In genomic region chr6:12712581-12712980, GRCm38 (mm10) we compare ENCODE assay signal across 24 mouse cellular contexts. TPM values are rescaled to one million over a fixed set of nuclear protein-coding genes. Genes with fewer than 3 reads are reported as not detected.
DNase-seq lines count a peak whose midpoint lies in the region; ATAC-seq and TF ChIP-seq lines count a peak whose summit lies in the region.
"Had no signal": no experiment of that assay in that cellular context is flagged by ENCODE, and none has a peak within 500 bp of the region (broad histone marks: within the 10 kb centered on the region; RNA-seq: fewer than 3 reads in every experiment).

No protein-coding gene starts in this region.

- no peak for DNase-seq in embryonic facial prominence, embryonic 14.5 days (ENCODE audit: low spot score)
- no peak for DNase-seq in embryonic facial prominence, embryonic 10.5 days (ENCODE audit: low spot score)
- no peak for DNase-seq in hindbrain, postnatal 0 days (ENCODE audit: low spot score)
- peak; percentile 23 for DNase-seq in midbrain, embryonic 14.5 days
- DNase-seq in retina, embryonic 14.5 days (ENCODE audit: low spot score), result peak; percentile 34
- no peak for DNase-seq in cerebellum, postnatal 10 days
- DNase-seq: adrenal gland, adult 8-10 months; adrenal gland, postnatal 36 days; B cell, adult 2 months; cerebellum, adult 11 months; cerebellum, adult 8-10 months; cerebellum, postnatal 25 days; gastrocnemius, postnatal 10 days; heart, adult 18-20 months; heart, postnatal 14 days had no signal

- TF ChIP-seq CTCF in hindbrain, postnatal 0 days (IDR thresholded peaks at IDR 0.05; ENCODE audit: low read depth), result no peak

- no peaks in the 10 kb centered on the region for H3K9me3 ChIP-seq in embryonic facial prominence, embryonic 14.5 days (ENCODE audit: control insufficient read depth, low read length)
- H3K9me3 ChIP-seq in embryonic facial prominence, embryonic 10.5 days, result no peaks in the 10 kb centered on the region
- H3K9me3 ChIP-seq in hindbrain, embryonic 13.5 days, result no peaks in the 10 kb centered on the region
- no peaks in the 10 kb centered on the region for H3K9me3 ChIP-seq in hindbrain, postnatal 0 days (ENCODE audit: low read length)
- H3K9me3 ChIP-seq in midbrain, embryonic 14.5 days (ENCODE audit: control insufficient read depth, low read length), result no peaks in the 10 kb centered on the region
- H3K9me3 ChIP-seq in midbrain, embryonic 16.5 days (replicated peaks; ENCODE audit: control insufficient read depth, low read length, poor library complexity, severe bottlenecking), result no peaks in the 10 kb centered on the region
- H3K9me3 ChIP-seq: embryonic facial prominence, embryonic 13.5 days; forebrain, embryonic 13.5 days; G1E; heart, embryonic 10.5 days; heart, embryonic 15.5 days had no signal

- no peak overlapping the region for H3K4me2 ChIP-seq in embryonic facial prominence, embryonic 14.5 days (ENCODE audit: low read depth, low read length)
- H3K4me2 ChIP-seq in hindbrain, embryonic 13.5 days, result no peak overlapping the region
- H3K4me2 ChIP-seq in hindbrain, postnatal 0 days (ENCODE audit: low read depth, low read length), result no peak overlapping the region
- H3K4me2 ChIP-seq in midbrain, embryonic 14.5 days (ENCODE audit: low read length), result no peak overlapping the region
- no peak overlapping the region for H3K4me2 ChIP-seq in midbrain, embryonic 16.5 days (ENCODE audit: low read length)
- H3K4me2 ChIP-seq: embryonic facial prominence, embryonic 13.5 days; forebrain, embryonic 13.5 days; heart, embryonic 15.5 days had no signal

- no peaks in the 10 kb centered on the region for H3K4me1 ChIP-seq in embryonic facial prominence, embryonic 14.5 days (ENCODE audit: control insufficient read depth, insufficient read depth, low read length)
- no peaks in the 10 kb centered on the region for H3K4me1 ChIP-seq in embryonic facial prominence, embryonic 10.5 days
- H3K4me1 ChIP-seq in hindbrain, embryonic 13.5 days (replicated peaks), result no peaks in the 10 kb centered on the region
- H3K4me1 ChIP-seq in hindbrain, postnatal 0 days (ENCODE audit: insufficient read depth, low read length), result no peaks in the 10 kb centered on the region
- H3K4me1 ChIP-seq in midbrain, embryonic 14.5 days (ENCODE audit: control insufficient read depth, insufficient read depth, low read length), result no peaks in the 10 kb centered on the region
- peaks cover 3% of the 10 kb centered on the region; the same call in 1 of the 2 replicates for H3K4me1 ChIP-seq in midbrain, embryonic 16.5 days (ENCODE audit: control insufficient read depth, insufficient read depth, low read length)
- H3K4me1 ChIP-seq: embryonic facial prominence, embryonic 13.5 days; forebrain, embryonic 13.5 days; heart, embryonic 10.5 days; heart, embryonic 15.5 days had no signal

- H3K27ac ChIP-seq in embryonic facial prominence, embryonic 14.5 days (replicated peaks; ENCODE audit: low read depth, low read length), result no peak overlapping the region
- no peak overlapping the region for H3K27ac ChIP-seq in embryonic facial prominence, embryonic 10.5 days (replicated peaks)
- H3K27ac ChIP-seq in hindbrain, embryonic 13.5 days, result no peak overlapping the region
- H3K27ac ChIP-seq in hindbrain, postnatal 0 days, result no peak overlapping the region
- no peak overlapping the region for H3K27ac ChIP-seq in midbrain, embryonic 14.5 days (replicated peaks; ENCODE audit: low read depth, low read length)
- H3K27ac ChIP-seq in midbrain, embryonic 16.5 days (ENCODE audit: low read length), result no peak overlapping the region
- H3K27ac ChIP-seq: embryonic facial prominence, embryonic 13.5 days; forebrain, embryonic 13.5 days; heart, embryonic 10.5 days; heart, embryonic 15.5 days had no signal

- 65% methylated on average over 3 of the region's 3 CpGs for WGBS in embryonic facial prominence, embryonic 14.5 days
- 77% methylated on average over 3 of the region's 3 CpGs for WGBS in embryonic facial prominence, embryonic 10.5 days
- WGBS in hindbrain, embryonic 13.5 days, result 53% methylated on average over 3 of the region's 3 CpGs
- 65% methylated on average over 3 of the region's 3 CpGs for WGBS in hindbrain, postnatal 0 days
- WGBS in midbrain, embryonic 14.5 days, result 70% methylated on average over 3 of the region's 3 CpGs
- WGBS in midbrain, embryonic 16.5 days, result 58% methylated on average over 3 of the region's 3 CpGs

- H3K4me3 ChIP-seq in embryonic facial prominence, embryonic 14.5 days (ENCODE audit: low read depth, low read length), result no peak overlapping the region
- H3K4me3 ChIP-seq in embryonic facial prominence, embryonic 10.5 days, result no peak overlapping the region
- H3K4me3 ChIP-seq in hindbrain, embryonic 13.5 days, result no peak overlapping the region
- H3K4me3 ChIP-seq in hindbrain, postnatal 0 days (ENCODE audit: low read length), result no peak overlapping the region
- no peak overlapping the region for H3K4me3 ChIP-seq in midbrain, embryonic 14.5 days (replicated peaks; ENCODE audit: low read depth, low read length)
- no peak overlapping the region for H3K4me3 ChIP-seq in midbrain, embryonic 16.5 days (ENCODE audit: low read depth, low read length)
- H3K4me3 ChIP-seq: embryonic facial prominence, embryonic 13.5 days; forebrain, embryonic 13.5 days; heart, embryonic 10.5 days; heart, embryonic 15.5 days had no signal

- H3K27me3 ChIP-seq in embryonic facial prominence, embryonic 14.5 days (replicated peaks; ENCODE audit: control insufficient read depth, insufficient read depth, low read length), result no peaks in the 10 kb centered on the region
- H3K27me3 ChIP-seq in embryonic facial prominence, embryonic 10.5 days (replicated peaks; ENCODE audit: low read depth, poor library complexity, severe bottlenecking), result no peaks in the 10 kb centered on the region
- H3K27me3 ChIP-seq in hindbrain, embryonic 13.5 days, result no peaks in the 10 kb centered on the region
- H3K27me3 ChIP-seq in hindbrain, postnatal 0 days (ENCODE audit: insufficient read depth, low read length), result no peaks in the 10 kb centered on the region
- no peaks in the 10 kb centered on the region for H3K27me3 ChIP-seq in midbrain, embryonic 14.5 days (ENCODE audit: control insufficient read depth, insufficient read depth, low read length)
- H3K27me3 ChIP-seq in midbrain, embryonic 16.5 days (ENCODE audit: control insufficient read depth, insufficient read depth, low read depth, low read length), result no peaks in the 10 kb centered on the region
- H3K27me3 ChIP-seq: embryonic facial prominence, embryonic 13.5 days; forebrain, embryonic 13.5 days; heart, embryonic 15.5 days had no signal

- no peak overlapping the region for H3K9ac ChIP-seq in embryonic facial prominence, embryonic 14.5 days (ENCODE audit: low read depth, low read length)
- H3K9ac ChIP-seq in hindbrain, embryonic 13.5 days, result no peak overlapping the region
- H3K9ac ChIP-seq in hindbrain, postnatal 0 days (replicated peaks; ENCODE audit: low read length), result no peak overlapping the region
- no peak overlapping the region for H3K9ac ChIP-seq in midbrain, embryonic 14.5 days (replicated peaks; ENCODE audit: low read length)
- H3K9ac ChIP-seq in midbrain, embryonic 16.5 days (ENCODE audit: low read depth, low read length), result no peak overlapping the region
- H3K9ac ChIP-seq: embryonic facial prominence, embryonic 13.5 days; forebrain, embryonic 13.5 days; heart, embryonic 15.5 days had no signal

- peak; percentile 57; the same call in 1 of the 2 replicates for ATAC-seq in embryonic facial prominence, embryonic 14.5 days (ENCODE audit: low read depth)
- ATAC-seq in hindbrain, embryonic 13.5 days (ENCODE audit: low FRiP score), result peak; percentile 57
- ATAC-seq in hindbrain, postnatal 0 days, result no peak
- no peak for ATAC-seq in midbrain, embryonic 14.5 days (ENCODE audit: low FRiP score, low TSS enrichment)
- ATAC-seq in midbrain, embryonic 16.5 days, result no peak
- ATAC-seq: CD4-positive, CD25-positive, alpha-beta regulatory T cell, adult 4 months; forebrain, embryonic 13.5 days had no signal

- no peaks in the 10 kb centered on the region for H3K36me3 ChIP-seq in embryonic facial prominence, embryonic 14.5 days (ENCODE audit: control insufficient read depth, insufficient read depth, low read length)
- no peaks in the 10 kb centered on the region for H3K36me3 ChIP-seq in embryonic facial prominence, embryonic 10.5 days (replicated peaks)
- no peaks in the 10 kb centered on the region; the same call in 1 of the 2 replicates for H3K36me3 ChIP-seq in hindbrain, embryonic 13.5 days
- no peaks in the 10 kb centered on the region for H3K36me3 ChIP-seq in hindbrain, postnatal 0 days (ENCODE audit: insufficient read depth, low read length)
- no peaks in the 10 kb centered on the region for H3K36me3 ChIP-seq in midbrain, embryonic 14.5 days (ENCODE audit: control insufficient read depth, insufficient read depth, low read length)
- H3K36me3 ChIP-seq in midbrain, embryonic 16.5 days (ENCODE audit: control insufficient read depth, insufficient read depth, low read length), result no peaks in the 10 kb centered on the region
- H3K36me3 ChIP-seq: embryonic facial prominence, embryonic 13.5 days; G1E; heart, embryonic 10.5 days; heart, embryonic 15.5 days had no signal

RNA-seq across cellular contexts. Expression of gene Thsd7a, which starts 36.6 kb away (rescaled TPM):
- polyA plus RNA-seq in embryonic facial prominence, embryonic 14.5 days (2014; fragmentation: Nextera tagmentation; extraction: Ambion mirVana), result 4.7 and 4.9 TPM in 2 replicates
- 6.1 and 6.9 TPM in 2 replicates for polyA plus RNA-seq in embryonic facial prominence, embryonic 10.5 days (2016; fragmentation: Nextera tagmentation; extraction: Ambion mirVana)
- 55.1 and 61.7 TPM in 2 replicates for polyA plus RNA-seq in hindbrain, embryonic 13.5 days (2015; fragmentation: Nextera tagmentation; extraction: Ambion mirVana)
- 20.8 and 21.2 TPM in 2 replicates for total RNA-seq in hindbrain, postnatal 0 days (2014; rRNA removed)
- 16.3 and 16.5 TPM in 2 replicates for polyA plus RNA-seq in hindbrain, postnatal 0 days (2015; fragmentation: Nextera tagmentation; extraction: Ambion mirVana)
- 45.4 and 47.6 TPM in 2 replicates for polyA plus RNA-seq in midbrain, embryonic 14.5 days (2014; fragmentation: Nextera tagmentation; extraction: Ambion mirVana)
- polyA plus RNA-seq in midbrain, embryonic 16.5 days (2015; fragmentation: Nextera tagmentation; extraction: Ambion mirVana), result 28.4 and 34.2 TPM in 2 replicates
- total RNA-seq: hematopoietic stem cell, adult 5-6 weeks had no signal

Comparison
In these comparisons a context has a peak if more than half of its experiments do, and no peak if none do; other contexts are left out.
1. ATAC-seq: peak in embryonic facial prominence, embryonic 14.5 days (single experiment) and hindbrain, embryonic 13.5 days (single experiment); none in hindbrain, postnatal 0 days (single experiment), midbrain, embryonic 14.5 days (single experiment) and midbrain, embryonic 16.5 days (single experiment).
2. DNase-seq: peak in midbrain, embryonic 14.5 days (single experiment) and retina, embryonic 14.5 days (single experiment); none in embryonic facial prominence, embryonic 14.5 days (single experiment), embryonic facial prominence, embryonic 10.5 days (single experiment), hindbrain, postnatal 0 days (single experiment) and cerebellum, postnatal 10 days (0 of 2).